Mouse (Mus musculus) T-cell, adult 2 months (primary cell): ENCODE data around the gene Sarnp.
"Not testable (repeated sequence)": the region's sequence is repeated elsewhere in the genome, so short reads cannot be mapped to it uniquely, and the experiment has no call there.

Experiments used
- DNase-seq: peaks from one replicate; pipeline ENCODE4 v3.0.0; 2022; ENCODE audit warnings: low spot score

Sarnp gene

GRCm38 (mm10) chr10:128821358-128822056 is 4.4 kb downstream of the Sarnp start, which contains the start of gene Ormdl2:
TSS of gene Ormdl2 (minus strand) at chr10:128821645.
- peak; percentile 98 for DNase-seq

- no peak for DNase-seq
Measured at GRCm38 (mm10) chr10:128822135-128822534, 5.0 kb downstream of the Sarnp start.

DNA sequence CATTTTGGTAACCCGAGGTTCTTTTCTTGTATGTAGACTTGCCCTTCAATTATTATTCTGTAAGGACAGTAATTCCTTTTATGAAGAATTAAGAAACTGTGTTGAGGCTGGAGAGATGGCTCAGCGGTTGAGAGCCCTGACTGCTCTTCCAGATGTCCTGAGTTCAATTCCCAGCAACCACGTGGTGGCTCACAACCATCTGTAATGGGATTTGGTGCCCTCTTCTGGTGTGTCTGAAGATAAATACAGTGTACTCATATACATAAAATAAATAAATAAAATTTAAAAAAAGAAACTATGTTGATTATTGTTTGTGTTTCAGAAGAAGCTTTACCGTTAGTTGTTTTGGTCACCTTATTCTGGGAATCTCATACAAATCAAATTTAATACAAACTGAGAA is 6.0 kb downstream of the Sarnp start:
- not testable (repeated sequence) for DNase-seq

GRCm38 (mm10) chr10:128823821-128824220 is 6.7 kb downstream of the Sarnp start:
- no peak for DNase-seq

DNA sequence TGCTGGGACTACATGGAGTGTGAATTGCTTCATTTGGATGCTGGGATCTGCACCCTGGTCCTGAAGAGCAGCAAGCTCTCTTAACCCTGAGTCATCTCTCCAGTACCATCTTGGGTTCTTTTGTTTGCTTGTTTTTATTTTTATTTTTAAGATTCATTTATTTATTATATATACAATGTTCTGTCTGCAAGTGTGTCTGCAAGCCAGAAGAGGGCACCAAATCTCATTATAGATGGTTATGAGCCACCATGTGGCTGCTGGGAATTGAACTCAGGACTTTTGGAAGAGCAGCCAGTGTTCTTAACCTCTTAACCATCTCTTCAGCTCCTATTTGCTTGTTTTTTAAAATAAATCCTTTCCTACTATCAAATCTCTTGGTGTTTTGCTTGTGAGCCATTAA is 20.3 kb downstream of the Sarnp start:
- DNase-seq, result no peak

- DNase-seq, result no peak
Measured at GRCm38 (mm10) chr10:128839434-128839833, 22.3 kb downstream of the Sarnp start.

DNA sequence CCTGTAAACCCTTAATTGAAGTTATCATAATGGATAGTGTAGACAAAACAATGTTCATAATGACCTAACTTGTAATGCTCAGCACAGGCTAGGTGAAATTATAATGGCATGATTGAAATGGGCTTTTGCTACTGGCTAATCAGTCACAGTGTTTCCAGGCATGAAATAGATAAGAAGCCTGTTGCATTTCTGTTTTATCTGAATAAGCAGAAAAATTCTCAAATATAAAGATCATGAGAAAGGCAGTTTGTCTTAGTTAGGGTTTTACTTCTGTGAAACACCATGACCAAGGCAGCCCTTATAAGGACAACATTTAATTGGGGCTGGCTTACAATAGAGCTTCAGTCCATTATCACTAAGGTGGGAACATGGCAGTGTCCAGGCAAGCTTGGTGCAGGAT is 23.5 kb downstream of the Sarnp start:
- no peak for DNase-seq

DNA sequence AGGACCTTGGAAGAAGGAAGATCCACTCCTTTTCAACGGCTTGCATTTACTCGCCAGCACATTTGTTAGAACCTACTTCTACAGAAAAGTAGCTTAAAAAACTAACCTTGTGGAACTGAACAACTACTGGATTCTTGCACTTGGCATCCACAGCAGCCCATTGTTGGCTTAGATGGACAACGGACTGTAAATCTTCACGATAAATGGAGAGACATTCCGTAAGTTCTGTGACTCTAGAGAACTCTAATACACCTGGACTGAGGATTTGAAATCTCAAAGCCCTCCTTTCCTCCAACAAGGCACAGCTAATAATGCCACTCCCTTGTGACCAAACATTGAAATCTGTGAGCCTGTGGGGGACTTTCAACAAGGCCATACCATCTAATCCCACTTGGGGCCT is 26.1 kb downstream of the Sarnp start:
- DNase-seq, result no peak

DNA sequence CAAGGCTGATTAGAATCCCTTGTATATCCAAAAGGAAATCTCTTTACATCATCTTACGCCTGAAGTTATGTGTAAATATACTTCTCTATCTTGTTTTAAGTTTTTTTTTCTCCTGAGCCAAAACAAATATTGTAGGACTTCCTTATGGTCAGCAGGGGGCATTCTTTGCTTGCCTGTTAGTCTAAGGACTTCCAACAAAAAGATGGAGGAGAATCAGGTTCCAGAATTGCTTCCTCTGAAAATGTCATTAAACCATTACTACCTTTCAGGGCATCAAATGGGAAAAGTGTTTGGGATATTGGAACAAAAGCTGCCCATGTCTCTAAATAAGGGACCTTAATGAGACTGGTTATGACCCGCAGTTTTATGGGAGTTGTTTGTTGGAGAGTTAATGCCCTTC is 28.4 kb downstream of the Sarnp start:
- DNase-seq, result no peak

GRCm38 (mm10) chr10:128846664-128847063 is 29.5 kb downstream of the Sarnp start:
- DNase-seq, result no peak

DNA sequence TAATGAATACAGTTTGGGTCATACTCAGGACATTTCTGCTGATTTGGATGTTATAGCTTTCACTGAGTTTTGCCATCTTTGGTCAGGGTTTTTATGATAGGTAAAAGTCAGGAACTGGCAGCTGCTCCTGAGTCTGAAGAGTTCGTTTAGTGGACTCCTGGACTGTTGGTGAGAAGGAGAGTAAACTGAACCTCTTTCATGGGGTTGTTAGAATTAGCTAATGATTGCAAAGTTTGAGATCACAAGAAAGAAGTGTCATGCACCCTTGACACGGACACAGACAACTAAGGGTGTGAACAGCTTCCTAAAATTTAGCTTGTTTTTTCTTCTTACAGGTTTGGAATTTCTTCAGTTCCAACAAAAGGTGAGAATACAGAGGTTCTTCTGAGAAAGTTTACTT is 31.3 kb downstream of the Sarnp start:
- no peak for DNase-seq

- no peak for DNase-seq
Measured at GRCm38 (mm10) chr10:128850339-128850738, 33.2 kb downstream of the Sarnp start.

GRCm38 (mm10) chr10:128861176-128861575 is 44.0 kb downstream of the Sarnp start:
- DNase-seq, result no peak

GRCm38 (mm10) chr10:128866042-128866441 is 48.9 kb downstream of the Sarnp start:
- DNase-seq, result no peak

DNA sequence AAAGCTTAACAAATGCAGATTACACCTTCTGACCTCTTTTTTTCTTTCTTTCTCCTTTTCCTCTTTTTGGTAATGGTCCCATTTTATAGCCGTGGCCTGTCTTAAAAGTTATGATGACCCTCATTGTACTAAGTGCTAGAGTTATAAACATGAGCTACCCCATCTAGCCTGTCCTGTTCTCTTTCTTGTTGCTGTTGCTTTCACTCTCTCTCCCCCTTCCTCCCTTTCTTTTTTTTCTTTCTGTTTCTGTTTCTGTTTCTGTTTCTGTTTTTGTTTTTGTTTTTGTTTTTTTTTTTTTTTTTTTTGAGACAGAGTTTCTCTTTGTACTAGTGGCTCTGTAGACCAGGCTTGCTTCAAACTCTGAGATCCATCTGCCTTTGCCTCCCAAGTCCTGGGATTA is 49.4 kb downstream of the Sarnp start:
- DNase-seq, result no peak

DNA sequence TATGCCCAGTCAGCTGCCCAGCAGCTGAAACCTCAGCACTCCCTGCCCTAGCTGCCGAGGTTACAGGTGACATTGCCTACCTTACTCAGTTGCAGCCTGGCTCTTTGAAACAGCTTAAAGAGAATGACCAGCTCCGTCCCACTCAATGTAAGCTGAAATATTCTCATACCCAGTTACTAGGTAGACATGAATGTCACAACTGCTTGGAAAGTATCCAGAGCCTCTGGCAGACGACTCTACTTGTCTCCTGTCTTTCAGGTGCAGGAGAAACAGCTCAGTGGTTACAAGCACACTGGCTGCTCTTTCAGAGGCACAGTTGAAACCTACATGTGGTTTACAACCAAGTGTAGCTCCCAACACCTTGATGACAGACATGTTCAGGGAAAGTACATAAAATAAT is 53.2 kb downstream of the Sarnp start:
- DNase-seq, result no peak

DNA sequence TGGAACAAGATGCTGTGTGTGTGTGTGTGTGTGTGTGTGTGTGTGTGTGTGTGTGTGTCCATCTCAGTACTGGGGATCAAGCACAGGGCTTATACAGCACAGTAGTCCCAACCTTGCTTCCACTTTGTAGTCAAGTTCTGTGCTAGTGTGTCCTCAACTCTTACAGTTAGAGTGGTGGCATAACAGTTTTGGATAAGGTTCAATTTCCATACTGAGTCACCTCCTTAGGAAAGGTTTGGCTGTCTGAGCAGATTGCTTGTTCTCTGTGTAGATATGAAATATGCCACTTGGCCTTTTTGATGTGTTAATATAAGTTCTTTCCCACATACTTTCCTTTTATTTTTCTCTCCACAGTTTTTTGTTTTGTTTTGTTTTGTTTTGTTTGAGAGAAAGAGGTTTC is 61.2 kb downstream of the Sarnp start:
- no peak for DNase-seq

DNA sequence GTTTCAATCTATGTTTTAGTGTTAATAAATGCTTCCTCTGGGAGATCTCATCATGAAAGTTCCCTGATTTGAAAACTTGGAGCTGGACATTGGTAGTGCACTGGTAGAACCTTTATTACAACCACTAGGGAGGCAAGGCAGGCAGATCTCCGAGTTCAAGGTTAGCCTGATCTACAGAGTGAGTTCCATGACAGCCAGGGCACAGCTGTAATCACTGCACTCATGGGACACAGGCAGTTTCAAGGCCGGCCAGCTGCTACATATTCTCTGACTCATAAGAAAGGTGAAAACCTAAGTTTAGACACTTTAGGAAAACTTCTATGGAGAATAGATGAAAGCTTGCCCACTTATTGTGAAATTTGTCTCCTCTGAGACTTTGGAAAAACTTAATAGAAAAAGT is 61.7 kb downstream of the Sarnp start:
- DNase-seq, result no peak

DNA sequence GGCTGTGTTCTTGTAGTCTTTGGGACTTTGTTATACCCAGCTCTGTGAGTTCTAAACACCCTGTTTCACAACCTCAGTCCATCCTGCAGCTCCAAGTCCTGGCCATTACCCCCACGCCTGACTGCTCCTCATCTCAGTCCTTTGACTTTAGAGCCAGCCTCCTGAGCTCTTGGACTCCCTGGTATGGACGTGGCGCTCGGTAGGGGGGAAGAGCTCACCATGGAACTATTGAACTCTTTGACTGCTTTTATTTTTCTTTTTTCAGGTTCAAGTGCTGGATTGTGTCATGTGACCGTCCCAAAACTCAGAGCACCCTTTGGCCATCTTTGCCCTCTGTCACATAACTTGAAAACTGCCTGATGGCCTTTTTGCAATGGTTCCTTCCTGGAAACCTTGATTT is 64.9 kb downstream of the Sarnp start:
- DNase-seq, result no peak

- DNase-seq, result no peak
Measured at GRCm38 (mm10) chr10:128888941-128889827, 72.1 kb downstream of the Sarnp start.

DNA sequence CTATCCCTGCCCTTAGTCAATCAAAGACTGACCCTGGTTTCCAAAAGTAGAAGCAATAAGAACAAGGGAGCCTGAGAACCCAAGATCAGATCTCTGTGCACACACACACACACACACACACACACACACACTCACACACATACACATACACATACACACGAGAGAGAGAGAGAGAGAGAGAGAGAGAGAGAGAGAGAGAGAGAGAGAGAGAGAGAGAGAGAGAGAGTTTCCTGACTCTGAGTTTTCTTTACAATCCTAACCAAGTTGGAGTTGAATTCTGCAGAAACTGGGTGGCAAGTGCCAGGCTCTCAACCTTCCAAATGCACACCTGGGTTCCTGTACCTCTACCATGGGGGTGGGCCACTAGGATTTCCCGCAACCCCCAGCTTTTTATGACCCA is 72.7 kb downstream of the Sarnp start:
- DNase-seq, result no peak

DNA sequence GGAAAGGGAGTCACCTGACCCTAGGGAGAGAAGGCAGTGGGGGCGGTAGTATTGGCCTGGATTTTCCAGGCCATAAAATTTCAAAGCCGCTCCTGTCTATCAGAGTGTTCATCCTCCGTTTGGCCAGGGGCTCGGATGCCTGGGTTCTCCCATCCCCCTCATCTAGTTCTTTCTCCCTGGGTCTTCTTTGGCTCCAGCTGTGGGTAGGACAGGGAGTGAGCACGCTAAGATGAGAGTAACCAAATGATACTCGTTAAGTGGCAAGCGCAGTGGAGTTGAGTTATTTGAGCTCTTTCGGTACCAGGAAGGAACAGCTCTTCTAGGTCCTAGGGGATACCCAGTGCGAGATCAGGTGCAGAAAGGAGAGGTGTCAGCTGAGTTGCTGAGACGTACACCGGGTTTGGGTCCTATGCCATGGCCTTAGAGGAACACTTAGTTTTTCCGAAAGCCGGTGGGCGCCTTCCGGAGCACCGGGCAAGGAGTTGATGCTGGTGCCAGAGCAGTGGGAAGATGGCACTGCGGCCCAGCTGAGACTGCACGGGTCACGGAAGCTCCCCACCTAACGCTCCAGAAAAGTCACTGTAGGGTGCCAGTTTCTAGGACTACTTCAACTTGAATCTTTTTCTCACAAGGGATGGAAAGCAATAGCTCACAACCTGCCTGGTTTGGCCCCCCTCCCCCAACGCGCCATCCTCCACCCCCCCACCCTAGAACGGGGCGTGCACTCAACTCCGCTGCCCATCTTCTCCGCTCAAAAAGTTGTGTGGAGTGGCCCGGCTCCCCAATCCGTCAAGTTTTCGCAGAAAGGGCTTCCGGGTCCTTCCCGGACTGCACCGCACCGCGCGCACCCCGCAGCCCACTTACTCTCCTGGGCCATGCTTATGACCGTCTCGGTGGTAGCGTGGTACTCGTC is 73.5 kb downstream of the Sarnp start:
- peak; percentile 24 for DNase-seq
